Mouse (Mus musculus) spleen, adult 2 months (tissue): ENCODE data around the gene Clec1b.

Source experiments
- CTCF ChIP-seq: fragments of 200-500 bp; IDR thresholded peaks from 2 replicates; pipeline ENCODE4 v1.5.1; 2011; ENCODE audit warnings: mild to moderate bottlenecking, inconsistent platforms; ENCODE audit not compliant: insufficient read depth, insufficient read length, insufficient replicate concordance; ENCODE audit errors: extremely low read depth
- POLR2A ChIP-seq: fragments of 200-500 bp; IDR thresholded peaks from 2 replicates; pipeline ENCODE4 v1.6.1; 2011; ENCODE audit warnings: low read depth, low read length, inconsistent platforms

DNA sequence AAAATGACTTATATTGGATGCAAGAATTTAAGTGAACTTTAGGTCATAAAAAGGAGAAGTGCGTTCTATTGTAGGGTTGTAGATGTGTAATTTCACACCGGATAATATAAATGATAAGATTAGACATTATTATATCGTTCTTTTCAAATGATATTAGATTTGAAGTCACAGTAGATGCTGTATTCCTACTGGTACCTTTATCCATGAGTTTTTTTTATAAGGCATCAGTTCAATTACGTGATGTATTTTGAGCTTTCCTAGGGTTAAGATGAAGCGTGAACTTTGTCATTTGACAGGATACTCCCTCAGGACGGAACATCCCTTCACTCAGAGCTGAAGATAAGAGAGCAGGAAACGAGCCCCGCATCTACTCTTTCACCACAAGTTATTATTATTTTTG is at the start of gene Clec1b:
- TF ChIP-seq CTCF (no peak), POLR2A (no peak)
